Mouse (Mus musculus) central nervous system, embryonic 14 days (tissue): Measurements from ENCODE around the gene Kdm2a. TPM values are rescaled to one million over a fixed set of nuclear protein-coding genes. Genes with fewer than 3 reads are reported as not detected.

Source experiments
- polyA plus RNA-seq: library from polyadenylated mRNA; depleted of rRNA; stranded (reverse); fragments of >200 nt; gene quantifications from 2 replicates; pipeline ENCODE4 v1.2.3, GENCODE M21; 2012; rRNA removed

Kdm2a gene
- 80.2 and 85.5 TPM in 2 replicates for polyA plus RNA-seq

GRCm38 (mm10) chr19:4397798-4398629 is at the start of gene Kdm2a:
Gene Kdm2a (minus strand): TSS chr19:4398285.

GRCm38 (mm10) chr19:4439161-4439801 is 41.2 kb upstream of the Kdm2a start, which contains the start of gene Rhod:
Gene Rhod (minus strand): TSS chr19:4439432.

DNA sequence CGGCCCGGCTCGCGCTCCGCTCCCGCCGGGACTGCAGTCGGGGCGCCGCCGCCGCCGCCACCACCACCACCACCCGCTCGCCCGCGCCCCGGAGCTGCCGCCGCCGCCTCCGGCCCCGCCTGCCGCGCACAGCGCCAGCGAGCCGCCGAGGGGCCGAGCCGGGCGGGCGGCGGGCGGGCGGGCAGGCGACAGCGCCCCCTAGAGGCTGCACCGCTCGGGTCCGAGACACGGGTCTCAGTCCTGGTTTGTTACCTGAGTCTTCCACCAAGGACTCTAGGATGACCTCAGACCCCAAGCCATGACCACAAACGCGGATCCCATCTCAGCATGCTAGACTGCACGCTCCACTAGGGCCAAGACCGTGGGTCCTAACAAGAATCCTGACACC is 91.9 kb downstream of the Kdm2a start, which contains the start of gene Grk2:
TSS of gene Grk2 (minus strand) at position 33 of the 388 bp plus-strand sequence.

DNA sequence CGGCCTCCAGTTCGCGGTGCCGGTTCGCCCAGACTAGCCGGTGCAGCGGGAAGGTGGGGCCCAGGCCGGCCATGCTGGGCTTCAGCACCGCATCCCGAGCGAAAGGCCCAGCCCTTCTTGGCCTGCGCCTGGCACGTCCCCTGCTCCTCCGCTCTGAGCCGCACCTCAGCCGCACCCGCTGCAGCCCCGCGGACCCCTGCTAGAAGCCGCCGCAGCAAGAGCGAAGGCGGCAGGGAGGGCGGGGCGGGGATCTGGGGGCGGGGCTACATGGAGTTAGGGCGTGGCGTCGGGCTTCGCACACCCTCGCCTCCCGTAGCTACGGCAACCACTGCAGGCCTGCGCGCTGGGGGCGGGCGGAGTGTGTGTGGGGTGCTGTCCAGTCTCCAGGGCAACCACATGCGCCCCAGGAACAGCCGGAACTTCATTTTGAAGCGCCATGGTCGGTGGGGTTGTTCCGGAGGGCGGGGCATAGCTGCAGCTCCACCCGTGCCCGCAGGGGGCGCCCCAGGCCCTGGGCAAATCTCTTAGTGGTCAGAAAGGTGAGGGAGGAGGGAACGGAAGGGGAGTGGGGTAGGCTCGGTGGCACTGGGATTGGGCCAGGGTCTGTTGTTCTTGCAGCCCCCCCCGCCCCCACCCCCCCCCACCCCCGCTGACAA is 115.1 kb downstream of the Kdm2a start, which contains the start of gene Ankrd13d:
TSS of gene Ankrd13d (minus strand) at position 240 of the 656 bp plus-strand sequence.

GRCm38 (mm10) chr19:4268566-4269361 is 129.3 kb downstream of the Kdm2a start, which contains the start of gene Ssh3:
Gene Ssh3 (minus strand): TSS chr19:4269180.

Other genes starting within 250 kb of the Kdm2a start
- 245 and 266 TPM in 2 replicates for gene Coro1b, start 249.7 kb downstream of the Kdm2a start, polyA plus RNA-seq
- gene Ptprcap, start 244.7 kb downstream of the Kdm2a start, polyA plus RNA-seq, result 1.6 and 2.9 TPM in 2 replicates
- gene Rps6kb2, start 234.9 kb downstream of the Kdm2a start, polyA plus RNA-seq, result 75.7 and 77.5 TPM in 2 replicates
- gene Carns1, start 222.8 kb downstream of the Kdm2a start, polyA plus RNA-seq, result 3.6 and 4.1 TPM in 2 replicates
- gene Tbc1d10c, start 207.0 kb downstream of the Kdm2a start, polyA plus RNA-seq, result 2.0 and 3.4 TPM in 2 replicates
- gene Ppp1ca, start 206.2 kb downstream of the Kdm2a start, polyA plus RNA-seq, result 403 and 409 TPM in 2 replicates
- 39.4 and 40.6 TPM in 2 replicates for gene Rad9a, start 196.6 kb downstream of the Kdm2a start, polyA plus RNA-seq
- 2.9 and 7.3 TPM in 2 replicates for gene Clcf1, start 184.0 kb downstream of the Kdm2a start, polyA plus RNA-seq
- gene AC109138.7, start 183.9 kb downstream of the Kdm2a start, polyA plus RNA-seq, result 1.2 TPM in 1 of 2 replicates, not detected in the other
- 28.6 and 30.9 TPM in 2 replicates for gene Pold4, start 166.4 kb downstream of the Kdm2a start, polyA plus RNA-seq
- 50.7 and 62.1 TPM in 2 replicates for gene Ssh3, start 129.1 kb downstream of the Kdm2a start, polyA plus RNA-seq
- gene Ankrd13d, start 115.1 kb downstream of the Kdm2a start, polyA plus RNA-seq, result 43.2 and 50.9 TPM in 2 replicates
- gene Grk2, start 92.1 kb downstream of the Kdm2a start, polyA plus RNA-seq, result 107 and 108 TPM in 2 replicates
- gene Rhod, start 41.1 kb upstream of the Kdm2a start, polyA plus RNA-seq, result 5.3 and 9.9 TPM in 2 replicates
- 1.7 and 1.9 TPM in 2 replicates for gene Syt12, start 79.2 kb upstream of the Kdm2a start, polyA plus RNA-seq
- gene 2010003K11Rik, start 100.3 kb upstream of the Kdm2a start, polyA plus RNA-seq, result not detected in 2 replicates
- gene Pcx, start 112.2 kb upstream of the Kdm2a start, polyA plus RNA-seq, result 11.3 and 13.4 TPM in 2 replicates
- gene Lrfn4, start 217.4 kb upstream of the Kdm2a start, polyA plus RNA-seq, result 72.8 TPM in 2 replicates
- 67.2 and 67.5 TPM in 2 replicates for gene Rce1, start 227.4 kb upstream of the Kdm2a start, polyA plus RNA-seq